8 mouse cellular contexts compared by ENCODE assay signal in the genomic region with DNA sequence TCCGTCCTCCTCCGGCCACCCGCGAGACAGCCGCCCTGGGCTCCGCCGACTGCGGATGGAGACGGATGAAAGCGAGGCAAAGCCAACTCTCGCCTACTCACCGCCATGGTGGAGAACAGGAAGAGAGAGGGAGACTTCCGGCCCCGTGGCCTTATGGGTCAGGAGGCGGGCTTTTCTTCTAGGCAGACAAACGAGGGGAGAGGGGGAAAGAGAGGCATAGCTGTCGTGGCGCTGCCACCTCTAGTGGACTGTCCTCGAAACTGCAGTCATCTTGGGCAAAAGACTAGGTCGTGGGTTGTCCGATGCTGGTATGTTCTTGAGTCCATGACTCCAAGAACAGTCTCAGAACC. TPM values are rescaled to one million over a fixed set of nuclear protein-coding genes. Genes with fewer than 3 reads are reported as not detected.
A peak's percentile ranks its signal among the peaks of the same experiment; 100 is the strongest.
DNase-seq lines count a peak whose midpoint lies in the region; ATAC-seq and TF ChIP-seq lines count a peak whose summit lies in the region.

A gene (minus strand): TSS at position 182 of the 350 bp plus-strand sequence.

- H3K4me1 ChIP-seq in heart, embryonic 11.5 days (ENCODE audit: control insufficient read depth, insufficient read depth, low read length): peaks cover 10% of the 10 kb centered on the region
- peaks cover 17% of the 10 kb centered on the region for H3K4me1 ChIP-seq in kidney, embryonic 16.5 days (ENCODE audit: insufficient read depth, low read length)
- peaks cover 9% of the 10 kb centered on the region for H3K4me1 ChIP-seq in liver, adult 2 months (ENCODE audit: control insufficient read depth, insufficient read depth, low read length)

- H3K9ac ChIP-seq in heart, embryonic 11.5 days (ENCODE audit: low read depth, low read length): peak within 1 kb of the TSS; percentile 100
- H3K9ac ChIP-seq in kidney, embryonic 16.5 days (replicated peaks; ENCODE audit: low read length): peak within 1 kb of the TSS; percentile 100
- H3K9ac ChIP-seq in liver, adult 2 months (ENCODE audit: low read depth, low read length): peak within 1 kb of the TSS; percentile 96

- under 1% methylated on average over 21 of the region's 21 CpGs for WGBS in heart, embryonic 11.5 days (ENCODE audit: insufficient replicate concordance)
- WGBS in kidney, embryonic 16.5 days: under 1% methylated on average over 19 of the region's 21 CpGs
- under 1% methylated on average over 21 of the region's 21 CpGs for WGBS in liver, adult 2 months

- H3ac ChIP-seq in myocyte (ENCODE audit: control insufficient read depth, insufficient read length): peak within 1 kb of the TSS; percentile 50

- H3K36me3 ChIP-seq in heart, embryonic 11.5 days (ENCODE audit: control insufficient read depth, insufficient read depth, low read length): peaks cover 26% of the 10 kb centered on the region
- H3K36me3 ChIP-seq in kidney, embryonic 16.5 days (ENCODE audit: insufficient read depth, low read length): peaks cover 39% of the 10 kb centered on the region
- H3K36me3 ChIP-seq in liver, adult 2 months (ENCODE audit: control insufficient read depth, insufficient read depth, low read length): peaks cover 23% of the 10 kb centered on the region
- peaks cover 41% of the 10 kb centered on the region for H3K36me3 ChIP-seq in myocyte (ENCODE audit: control insufficient read depth, insufficient read depth)
- peaks cover 9% of the 10 kb centered on the region; the same call in 1 of the 2 replicates for H3K36me3 ChIP-seq in splenic B cell, adult 2 months (ENCODE audit: control insufficient read depth, insufficient read depth, low read length, poor library complexity, severe bottlenecking)

- peak; percentile 94 for TF ChIP-seq CTCF in liver, adult 2 months (IDR thresholded peaks at IDR 0.05; ENCODE audit: low read depth, low read length)

- H3K27me3 ChIP-seq in heart, embryonic 11.5 days (ENCODE audit: control insufficient read depth, insufficient read depth, low read length): no peaks in the 10 kb centered on the region
- no peaks in the 10 kb centered on the region for H3K27me3 ChIP-seq in kidney, embryonic 16.5 days (ENCODE audit: insufficient read depth, low read length)
- no peaks in the 10 kb centered on the region for H3K27me3 ChIP-seq in liver, adult 2 months (ENCODE audit: control insufficient read depth, insufficient read depth, low read length)
- no peaks in the 10 kb centered on the region for H3K27me3 ChIP-seq in myocyte (ENCODE audit: control insufficient read depth, insufficient read depth, insufficient read length)
- no peaks in the 10 kb centered on the region for H3K27me3 ChIP-seq in splenic B cell, adult 2 months (ENCODE audit: control insufficient read depth, insufficient read depth, low read length, poor library complexity, severe bottlenecking)

- peak; percentile 91 to 93 for DNase-seq in B cell, adult 2 months
- DNase-seq in brain, adult 2 months (ENCODE audit: low read depth, low spot score): peak; percentile 98
- peak; percentile 87 for DNase-seq in liver, adult 2 months (ENCODE audit: extremely low read depth, low read depth, low spot score)
- peak; percentile 96 for DNase-seq in splenic B cell, adult 2 months (ENCODE audit: low read depth, low spot score)

- H3K27ac ChIP-seq in heart, embryonic 11.5 days (ENCODE audit: low read depth, low read length): peak within 1 kb of the TSS; percentile 94
- H3K27ac ChIP-seq in kidney, embryonic 16.5 days (ENCODE audit: low read length): peak within 1 kb of the TSS; percentile 91
- H3K27ac ChIP-seq in liver, adult 2 months (replicated peaks; ENCODE audit: insufficient read depth, low read depth, low read length): peak within 1 kb of the TSS; percentile 24

- peak; percentile 63; the same call in 1 of the 2 replicates for TF ChIP-seq POLR2A in liver, adult 2 months (IDR thresholded peaks at IDR 0.05; ENCODE audit: extremely low read depth, insufficient read depth, low read length)
- peak; percentile 90 for TF ChIP-seq POLR2A in myocyte (IDR thresholded peaks at IDR 0.05; ENCODE audit: insufficient read length, low read depth)

- peaks cover 16% of the 10 kb centered on the region; the same call in 1 of the 2 replicates for H3K79me2 ChIP-seq in liver, adult 2 months (ENCODE audit: control insufficient read depth, insufficient read depth, low read length)
- H3K79me2 ChIP-seq in myocyte (ENCODE audit: control insufficient read depth, insufficient read depth): peaks cover 44% of the 10 kb centered on the region

- H3K4me2 ChIP-seq in heart, embryonic 11.5 days: peak within 1 kb of the TSS; percentile 97
- peak within 1 kb of the TSS; percentile 97 for H3K4me2 ChIP-seq in kidney, embryonic 16.5 days (replicated peaks; ENCODE audit: low read depth, low read length)
- H3K4me2 ChIP-seq in myocyte (ENCODE audit: low read depth): peak within 1 kb of the TSS; percentile 99

- no peaks in the 10 kb centered on the region for H3K9me3 ChIP-seq in heart, embryonic 11.5 days (replicated peaks; ENCODE audit: control insufficient read depth, low read length)
- H3K9me3 ChIP-seq in kidney, embryonic 16.5 days (ENCODE audit: low read length): no peaks in the 10 kb centered on the region

- H3K4me3 ChIP-seq in heart, embryonic 11.5 days (ENCODE audit: low read depth, low read length): peak within 1 kb of the TSS; percentile 100
- peak within 1 kb of the TSS; percentile 100 for H3K4me3 ChIP-seq in kidney, embryonic 16.5 days (ENCODE audit: low read length)
- H3K4me3 ChIP-seq in liver, adult 2 months (ENCODE audit: insufficient read depth, low read depth, low read length): peak within 1 kb of the TSS; percentile 96
- H3K4me3 ChIP-seq in myocyte: peak within 1 kb of the TSS; percentile 99

- peak; percentile 97 for ATAC-seq in erythroblast, adult 5-6 weeks (replicated peaks; ENCODE audit: low FRiP score, poor library complexity, severe bottlenecking)
- peak; percentile 89 for ATAC-seq in heart, embryonic 11.5 days (replicated peaks; ENCODE audit: insufficient number of reproducible peaks, low FRiP score, low TSS enrichment)
- ATAC-seq in kidney, embryonic 16.5 days (ENCODE audit: low FRiP score, low TSS enrichment): peak; percentile 97

TF ChIP-seq in myocyte, 11 proteins besides CTCF, POLR2A, EP300 and RAD21:
- TF ChIP-seq CEBPB (IDR thresholded peaks at IDR 0.05; ENCODE audit: insufficient read depth, poor library complexity, severe bottlenecking) (no peak), SRF (IDR thresholded peaks at IDR 0.05; ENCODE audit: control insufficient read depth, insufficient read length, low read depth) (peak; percentile 31), POLR2AphosphoS2 (IDR thresholded peaks at IDR 0.05; ENCODE audit: insufficient read length, low read depth) (peak; percentile 86), E2F4 (IDR thresholded peaks at IDR 0.05; ENCODE audit: insufficient read depth) (peak; percentile 65), USF1 (IDR thresholded peaks at IDR 0.05; ENCODE audit: low read depth) (peak; percentile 72)

RNA-seq across cellular contexts. Expression of the gene that starts here (rescaled TPM):
- 304 and 345 TPM in 2 replicates for total RNA-seq in erythroblast, adult 5-6 weeks (2015; ENCODE audit: low replicate concordance)
- total RNA-seq in erythroblast, adult 5-6 weeks (2017; ENCODE audit: low replicate concordance): 128 and 153 TPM in 2 replicates
- polyA plus RNA-seq in heart, embryonic 11.5 days (2014; fragmentation: Nextera tagmentation; extraction: Ambion mirVana): 287 and 345 TPM in 2 replicates
- 372 and 438 TPM in 2 replicates for polyA plus RNA-seq in kidney, embryonic 16.5 days (2015; fragmentation: Nextera tagmentation; extraction: Ambion mirVana)
- 474 and 504 TPM in 2 replicates for total RNA-seq in liver, adult 2 months (2014; rRNA removed)
- 162 and 170 TPM in 2 replicates for polyA plus RNA-seq in liver, adult 2 months (2012; rRNA removed)
- polyA plus RNA-seq in myocyte (2012; fragmentation: generic; extraction: Trizol): 1,551 TPM

Comparison
In these comparisons a context has a peak if more than half of its experiments do, and no peak if none do; other contexts are left out.
1. Peak in every context shown above with its lines: DNase-seq, ATAC-seq, H3K4me3 ChIP-seq and H3K27ac ChIP-seq.
2. H3K27ac ChIP-seq: peak in every context shown above with its lines; median percentile 94 in heart, embryonic 11.5 days; 91 in kidney, embryonic 16.5 days; 24 in liver, adult 2 months.